ENCODE assay signal across 25 mouse cellular contexts in the genomic region with DNA sequence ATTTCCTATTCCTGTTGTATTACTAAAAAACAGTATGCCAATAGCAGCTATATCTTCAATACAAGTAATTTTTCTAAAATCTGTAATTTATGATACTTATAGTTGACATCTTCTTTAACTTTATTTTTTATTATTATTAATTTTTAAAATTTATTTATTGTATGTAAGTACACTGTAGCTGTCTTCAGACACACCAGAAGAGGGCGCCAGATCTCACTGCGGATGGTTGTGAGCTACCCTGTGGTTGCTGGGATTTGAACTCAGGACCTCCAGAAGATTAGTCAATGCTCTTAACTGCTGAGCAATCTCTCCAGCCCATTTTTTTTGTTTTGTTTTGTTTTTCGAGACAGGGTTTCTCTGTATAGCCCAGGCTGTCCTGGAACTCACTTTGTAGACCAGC. TPM values are rescaled to one million over a fixed set of nuclear protein-coding genes. Genes with fewer than 3 reads are reported as not detected.
DNase-seq lines count a peak whose midpoint lies in the region; ATAC-seq and TF ChIP-seq lines count a peak whose summit lies in the region.
"Not testable (repeated sequence)": the region's sequence is repeated elsewhere in the genome, so short reads cannot be mapped to it uniquely, and the experiment has no call there.
"Had no signal": no experiment of that assay in that cellular context is flagged by ENCODE, and none has a peak within 500 bp of the region (broad histone marks: within the 10 kb centered on the region; RNA-seq: fewer than 3 reads in every experiment).

No protein-coding gene starts in this region.

- not testable (repeated sequence) for H3K79me2 ChIP-seq in heart, adult 2 months (replicated peaks; ENCODE audit: control insufficient read depth, insufficient read depth, low read length)

- H3K27me3 ChIP-seq in heart, adult 2 months (ENCODE audit: control insufficient read depth, insufficient read depth, low read length); kidney, adult 2 months (replicated peaks; ENCODE audit: control insufficient read depth, insufficient read depth, low read length); liver, embryonic 14.5 days (ENCODE audit: control insufficient read depth, insufficient read depth, low read length); small intestine, adult 2 months (ENCODE audit: control insufficient read depth, insufficient read depth, low read length): not testable (repeated sequence)

- 90% methylated on average over 3 of the region's 3 CpGs for WGBS in heart, adult 2 months
- 96% methylated on average over 3 of the region's 3 CpGs for WGBS in kidney, adult 2 months
- WGBS in liver, embryonic 14.5 days (ENCODE audit: insufficient replicate concordance), result 76% methylated on average over 3 of the region's 3 CpGs
- WGBS in small intestine, adult 2 months, result 93% methylated on average over 3 of the region's 3 CpGs

- H3K27ac ChIP-seq in heart, adult 2 months; kidney, adult 2 months (ENCODE audit: insufficient read depth, low read depth, low read length); liver, embryonic 14.5 days; small intestine, adult 2 months (ENCODE audit: insufficient read depth, low read depth, low read length): not testable (repeated sequence)

- not testable (repeated sequence) for H3K4me2 ChIP-seq in liver, embryonic 14.5 days (ENCODE audit: low read depth)

- H3K4me3 ChIP-seq in heart, adult 2 months; kidney, adult 2 months (ENCODE audit: insufficient read depth, low read depth, low read length); liver, embryonic 14.5 days (ENCODE audit: insufficient read depth in 1 of 2, low read depth in 2 of 2, low read length in 2 of 2); small intestine, adult 2 months (ENCODE audit: low read depth, low read length): not testable (repeated sequence)

- TF ChIP-seq POLR2A in heart, adult 2 months (IDR thresholded peaks at IDR 0.05; ENCODE audit: insufficient read depth, low read depth, low read length); kidney, adult 2 months (IDR thresholded peaks at IDR 0.05; ENCODE audit: low read depth, low read length); small intestine, adult 2 months (IDR thresholded peaks at IDR 0.05; ENCODE audit: low read depth, low read length): not testable (repeated sequence)

- intact Hi-C loops in heart, adult 2 months (cut with DNase I), result not testable (repeated sequence)

- not testable (repeated sequence) for TF ChIP-seq EP300 in heart, adult 2 months (IDR thresholded peaks at IDR 0.05; ENCODE audit: insufficient read depth, low read depth, low read length); liver, embryonic 14.5 days (IDR thresholded peaks at IDR 0.05; ENCODE audit: low read depth)

- ATAC-seq in liver, embryonic 14.5 days (ENCODE audit: insufficient read depth), result not testable (repeated sequence)

- H3K9me3 ChIP-seq in liver, embryonic 14.5 days (ENCODE audit: control insufficient read depth, low read length), result not testable (repeated sequence)

- peak; percentile 45 for DNase-seq in CD4-positive, CD25-positive, alpha-beta regulatory T cell, adult 2 months (ENCODE audit: low read depth, low spot score)
- peak; percentile 19 for DNase-seq in NIH3T3 (ENCODE audit: low read depth)
- DNase-seq in cerebellum, postnatal 10 days, result peak; percentile 37 to 39
- DNase-seq in heart, adult 2 months; kidney, adult 2 months; liver, embryonic 14.5 days (ENCODE audit: low read depth in 3 of 3, low spot score in 3 of 3): not testable (repeated sequence)
- DNase-seq in thymus, postnatal 4 days, result peak; percentile 42

- TF ChIP-seq CTCF in heart, adult 2 months (IDR thresholded peaks at IDR 0.05), result peak; percentile 58
- TF ChIP-seq CTCF in kidney, adult 2 months (conservative IDR thresholded peaks at IDR 0.05; ENCODE audit: insufficient read depth, insufficient read length, low read depth, low read length), result 0 out of 2 replicates have a peak, but pooled peaks have one; percentile 1
- TF ChIP-seq CTCF in liver, embryonic 14.5 days (IDR thresholded peaks at IDR 0.05; ENCODE audit: low read depth), result peak; percentile 46
- TF ChIP-seq CTCF in small intestine, adult 2 months (IDR thresholded peaks at IDR 0.05; ENCODE audit: extremely low read depth, insufficient read length, insufficient replicate concordance, low read depth, low read length), result peak; percentile 19; the same call in 1 of the 2 replicates

- H3K4me1 ChIP-seq in heart, adult 2 months (ENCODE audit: control insufficient read depth, insufficient read depth, low read length); kidney, adult 2 months (ENCODE audit: control insufficient read depth, insufficient read depth, low read length); liver, embryonic 14.5 days (replicated peaks; ENCODE audit: control insufficient read depth in 2 of 2, insufficient read depth in 2 of 2, low read length in 1 of 2); small intestine, adult 2 months (ENCODE audit: control insufficient read depth, insufficient read depth, insufficient read length, low read length): not testable (repeated sequence)

- H3K9ac ChIP-seq in heart, adult 2 months (ENCODE audit: low read depth, low read length); liver, embryonic 14.5 days (replicated peaks): not testable (repeated sequence)

- not testable (repeated sequence) for H3K36me3 ChIP-seq in heart, adult 2 months (ENCODE audit: control insufficient read depth, insufficient read depth, low read length); kidney, adult 2 months (ENCODE audit: control insufficient read depth, insufficient read depth, low read length); liver, embryonic 14.5 days (replicated peaks; ENCODE audit: control insufficient read depth, insufficient read depth, low read depth); small intestine, adult 2 months (ENCODE audit: control insufficient read depth, insufficient read depth, low read length)

RNA-seq across cellular contexts. Expression of gene Uimc1, which starts 2.3 kb away (rescaled TPM):
- total RNA-seq in heart, adult 2 months (2021), result 10 to 100 TPM; 20.3 to 20.5 TPM
- polyA plus RNA-seq in heart, adult 2 months (2012; rRNA removed), result 9.9 and 11.0 TPM in 2 replicates
- 5.1 and 6.5 TPM in 2 replicates for polyA plus RNA-seq in kidney, adult 2 months (2012; rRNA removed)
- 6.0 and 12.5 TPM in 2 replicates for polyA plus RNA-seq in liver, embryonic 14.5 days (2012; rRNA removed)
- 16.0 and 16.6 TPM in 2 replicates for polyA plus RNA-seq in liver, embryonic 14.5 days (2014; fragmentation: Nextera tagmentation; extraction: Ambion mirVana)
- polyA plus RNA-seq in small intestine, adult 2 months (2012; rRNA removed), result 0.61 and 1.5 TPM in 2 replicates

RNA-seq across cellular contexts. Expression of gene Zfp346, which starts 7.3 kb away (rescaled TPM):
- 10 to 100 TPM; 17.1 to 20.6 TPM for total RNA-seq in heart, adult 2 months (2021)
- 14.3 and 23.4 TPM in 2 replicates for polyA plus RNA-seq in heart, adult 2 months (2012; rRNA removed)
- polyA plus RNA-seq in kidney, adult 2 months (2012; rRNA removed), result 13.7 TPM in 2 replicates
- 9.4 and 11.4 TPM in 2 replicates for polyA plus RNA-seq in liver, embryonic 14.5 days (2012; rRNA removed)
- polyA plus RNA-seq in liver, embryonic 14.5 days (2014; fragmentation: Nextera tagmentation; extraction: Ambion mirVana), result 5.6 and 6.1 TPM in 2 replicates
- polyA plus RNA-seq in small intestine, adult 2 months (2012; rRNA removed), result 4.0 and 4.1 TPM in 2 replicates

RNA-seq across cellular contexts. Expression of gene Gm17617, which starts 35.5 kb away (rescaled TPM):
- total RNA-seq in heart, adult 2 months (2021), result not detected
- polyA plus RNA-seq in heart, adult 2 months (2012; rRNA removed), result not detected in 2 replicates
- polyA plus RNA-seq in kidney, adult 2 months (2012; rRNA removed), result not detected in 2 replicates
- polyA plus RNA-seq in liver, embryonic 14.5 days (2012; rRNA removed), result not detected in 2 replicates
- polyA plus RNA-seq in liver, embryonic 14.5 days (2014; fragmentation: Nextera tagmentation; extraction: Ambion mirVana), result not detected in 2 replicates
- polyA plus RNA-seq in small intestine, adult 2 months (2012; rRNA removed), result not detected in 2 replicates
- total RNA-seq: adrenal gland, postnatal 10 days; adrenal gland, postnatal 4 days; G1E; gastrocnemius, postnatal 14 days; heart, adult 8-10 months; heart, postnatal 25 days had no signal
- polyA plus RNA-seq: cortical plate, adult 2 months; embryonic facial prominence, embryonic 12.5 days; forebrain, embryonic 11.5 days; forebrain, embryonic 15.5 days; frontal cortex, adult 2 months; G1E; gonadal fat pad, adult 2 months; heart, embryonic 12.5 days; heart, embryonic 16.5 days; hindbrain, embryonic 10.5 days; hindbrain, embryonic 14.5 days; inflammation-experienced regulatory T-cells, adult 6 months had no signal

RNA-seq across cellular contexts. Expression of gene Fgfr4, which starts 54.6 kb away (rescaled TPM):
- under 1 TPM; 0.07 to 0.21 TPM for total RNA-seq in heart, adult 2 months (2021)
- 0.21 and 0.70 TPM in 2 replicates for polyA plus RNA-seq in heart, adult 2 months (2012; rRNA removed)
- polyA plus RNA-seq in kidney, adult 2 months (2012; rRNA removed), result 35.3 and 43.5 TPM in 2 replicates
- polyA plus RNA-seq in liver, embryonic 14.5 days (2012; rRNA removed), result 3.9 and 4.7 TPM in 2 replicates
- 3.3 and 4.5 TPM in 2 replicates for polyA plus RNA-seq in liver, embryonic 14.5 days (2014; fragmentation: Nextera tagmentation; extraction: Ambion mirVana)
- polyA plus RNA-seq in small intestine, adult 2 months (2012; rRNA removed), result 2.9 and 4.8 TPM in 2 replicates
- polyA plus RNA-seq: G1E; inflammation-experienced regulatory T-cells, adult 6 months had no signal

Comparison
In these comparisons a context has a peak if more than half of its experiments do, and no peak if none do; other contexts are left out.
1. CTCF ChIP-seq: peak in every context shown above with its lines; median percentile 58 in heart, adult 2 months; 46 in liver, embryonic 14.5 days; 19 in small intestine, adult 2 months; 1 in kidney, adult 2 months.